Mouse (Mus musculus) heart, embryonic 13.5 days (tissue): Measurements from ENCODE around the gene Ccdc124. TPM values are rescaled to one million over a fixed set of nuclear protein-coding genes. Genes with fewer than 3 reads are reported as not detected.

Experiments
- ATAC-seq: fragments of 200-750 bp; cut with Nextera tagmentation; 2 replicates; pipeline ENCODE4 v1.8.0; 2017; ENCODE audit warnings: moderate TSS enrichment; ENCODE audit not compliant: insufficient number of reproducible peaks, low FRiP score, low TSS enrichment; ENCODE audit errors: extremely low read depth
- H3K27ac ChIP-seq: fragments of 300-500 bp; sonication (generic); replicated peaks from 2 replicates; pipeline ENCODE4 v1.5.1; 2015; ENCODE audit warnings: moderate library complexity, mild to moderate bottlenecking, inconsistent platforms
- H3K27me3 ChIP-seq: fragments of 300-500 bp; sonication (generic); replicated peaks from 2 replicates; pipeline ENCODE4 v1.6.1; 2015; ENCODE audit warnings: mild to moderate bottlenecking, inconsistent platforms
- H3K36me3 ChIP-seq: fragments of 300-500 bp; sonication (generic); 2 replicates; pipeline ENCODE4 v1.6.1; 2015; ENCODE audit warnings: mild to moderate bottlenecking, inconsistent platforms
- H3K4me1 ChIP-seq: fragments of 300-500 bp; sonication (generic); 2 replicates; pipeline ENCODE4 v1.6.1; 2015; ENCODE audit warnings: inconsistent platforms
- H3K4me2 ChIP-seq: fragments of 300-500 bp; sonication (generic); 2 replicates; pipeline ENCODE4 v1.6.1; 2015; ENCODE audit warnings: inconsistent platforms, mild to moderate bottlenecking, moderate library complexity
- H3K4me3 ChIP-seq: fragments of 300-500 bp; sonication (generic); 2 replicates; pipeline ENCODE4 v1.5.1; 2015; ENCODE audit warnings: moderate library complexity, mild to moderate bottlenecking, inconsistent platforms
- H3K9ac ChIP-seq: fragments of 300-500 bp; sonication (generic); 2 replicates; pipeline ENCODE4 v1.6.1; 2015; ENCODE audit warnings: inconsistent platforms, mild to moderate bottlenecking, moderate library complexity
- H3K9me3 ChIP-seq: fragments of 300-500 bp; sonication (generic); 2 replicates; pipeline ENCODE4 v1.6.1; 2016; ENCODE audit warnings: inconsistent platforms
- WGBS: fragments of 180-500 bp; shearing (Covaris S2); methylation state at CpG from one replicate; pipeline ENCODE4 v1.1.7; 2015; ENCODE audit warnings: mixed read lengths; 5-methylcytosine and 5-hydroxymethylcytosine counted together
- polyA plus RNA-seq: library from polyadenylated mRNA; unstranded; fragments of >200 nt; fragmentation: Nextera tagmentation; extraction: Ambion mirVana; gene quantifications from 2 replicates; pipeline ENCODE4 v1.2.1, GENCODE M21; 2015

The Ccdc124 gene
- polyA plus RNA-seq, 1 experiment from 2014 or later = 89.0 TPM

- peak overlapping the region; percentile 94 for H3K4me2 ChIP-seq
- H3K27ac ChIP-seq = no peak overlapping the region; the same call in 1 of the 2 replicates
- ATAC-seq = no peak
Measured at GRCm38 (mm10) chr8:70866566-70866965, 7.2 kb downstream of the Ccdc124 start.

GRCm38 (mm10) chr8:70866001-70866520 lies 7.7 kb downstream of the Ccdc124 start:
- Histone ChIP-seq H3K27ac (peak overlapping the region; percentile 64), H3K36me3 (peaks cover 13% of the 10 kb centered on the region), H3K4me1 (peaks cover 61% of the 10 kb centered on the region), H3K4me2 (peak overlapping the region; percentile 94), H3K9ac (peak overlapping the region; percentile 67), H3K27me3 (peaks cover 34% of the 10 kb centered on the region), H3K4me3 (peak overlapping the region; percentile 70), H3K9me3 (no peaks in the 10 kb centered on the region)
- ATAC-seq = 0 out of 2 replicates have a peak, but pooled peaks have one; percentile 2
- 7% methylated on average over 12 of the region's 12 CpGs for WGBS

More at GRCm38 (mm10) chr8:70866566-70866965, 7.2 kb downstream of the Ccdc124 start:
- Histone ChIP-seq H3K9me3 (no peaks in the 10 kb centered on the region), H3K4me1 (peaks cover 66% of the 10 kb centered on the region), H3K36me3 (peaks cover 13% of the 10 kb centered on the region), H3K4me3 (no peak overlapping the region), H3K9ac (no peak overlapping the region; the same call in 1 of the 2 replicates), H3K27me3 (peaks cover 29% of the 10 kb centered on the region)
- 80% methylated on average over 7 of the region's 7 CpGs for WGBS

- under 1% methylated on average over 46 of the region's 46 CpGs for WGBS
- H3K9me3 ChIP-seq = no peaks in the 10 kb centered on the region
- H3K27me3 ChIP-seq = peaks cover 38% of the 10 kb centered on the region
- peak; percentile 85 for ATAC-seq
- H3K27ac ChIP-seq = peak overlapping the region; percentile 64
- peak overlapping the region; percentile 83 for H3K9ac ChIP-seq
- peak overlapping the region; percentile 94 for H3K4me2 ChIP-seq
- H3K4me3 ChIP-seq = peak overlapping the region; percentile 70
- peaks cover 55% of the 10 kb centered on the region for H3K4me1 ChIP-seq
- H3K36me3 ChIP-seq = peaks cover 13% of the 10 kb centered on the region
Measured at GRCm38 (mm10) chr8:70865350-70866000, 8.3 kb downstream of the Ccdc124 start.

- H3K36me3 ChIP-seq = peaks cover 13% of the 10 kb centered on the region
- WGBS = 3% methylated on average over 24 of the region's 24 CpGs
- peak overlapping the region; percentile 83 for H3K9ac ChIP-seq
- peak overlapping the region; percentile 64 for H3K27ac ChIP-seq
- H3K4me2 ChIP-seq = peak overlapping the region; percentile 94
- peaks cover 54% of the 10 kb centered on the region for H3K4me1 ChIP-seq
- peak overlapping the region; percentile 70 for H3K4me3 ChIP-seq
- no peaks in the 10 kb centered on the region for H3K9me3 ChIP-seq
- H3K27me3 ChIP-seq = peaks cover 38% of the 10 kb centered on the region
- ATAC-seq = no peak
Measured at GRCm38 (mm10) chr8:70864712-70865221, 9.0 kb downstream of the Ccdc124 start.

- Histone ChIP-seq H3K27ac (peak overlapping the region; percentile 64), H3K27me3 (peaks cover 38% of the 10 kb centered on the region), H3K9ac (peak overlapping the region; percentile 83), H3K4me1 (peaks cover 50% of the 10 kb centered on the region), H3K36me3 (peaks cover 13% of the 10 kb centered on the region), H3K4me3 (peak overlapping the region; percentile 70), H3K9me3 (no peaks in the 10 kb centered on the region), H3K4me2 (peak overlapping the region; percentile 94)
- under 1% methylated on average over 46 of the region's 46 CpGs for WGBS
- no peak for ATAC-seq
Measured at GRCm38 (mm10) chr8:70863956-70864711, 9.6 kb downstream of the Ccdc124 start.

- WGBS = 2% methylated on average over 55 of the region's 55 CpGs
- Histone ChIP-seq H3K4me1 (peaks cover 39% of the 10 kb centered on the region), H3K4me3 (peak within 1 kb of the TSS; percentile 70), H3K9me3 (no peaks in the 10 kb centered on the region), H3K27ac (peak within 1 kb of the TSS; percentile 64; the same call in 1 of the 2 replicates), H3K27me3 (peaks cover 42% of the 10 kb centered on the region), H3K4me2 (peak within 1 kb of the TSS; percentile 94), H3K36me3 (peaks cover 6% of the 10 kb centered on the region), H3K9ac (peak within 1 kb of the TSS; percentile 83)
- no peak for ATAC-seq
Measured at GRCm38 (mm10) chr8:70862824-70863641, 10.7 kb downstream of the Ccdc124 start, which contains the start of gene Kcnn1. Kcnn1 (minus strand) TSS chr8:70863258.

- H3K4me1 ChIP-seq = peaks cover 14% of the 10 kb centered on the region
- ATAC-seq = no peak
- H3K27me3 ChIP-seq = peaks cover 62% of the 10 kb centered on the region
- H3K4me3 ChIP-seq = 0 out of 2 replicates have a peak overlapping the region, but pooled peaks have one; percentile 58
- 0 out of 2 replicates have a peak overlapping the region, but pooled peaks have one; percentile 88 for H3K4me2 ChIP-seq
- no peak overlapping the region for H3K27ac ChIP-seq
- H3K9ac ChIP-seq = peak overlapping the region; percentile 77; the same call in 1 of the 2 replicates
- H3K36me3 ChIP-seq = no peaks in the 10 kb centered on the region
- WGBS = 22% methylated on average over 4 of the region's 4 CpGs
- no peaks in the 10 kb centered on the region for H3K9me3 ChIP-seq
Measured at GRCm38 (mm10) chr8:70857516-70857915, 16.2 kb downstream of the Ccdc124 start.

GRCm38 (mm10) chr8:70856541-70857197 lies 17.1 kb downstream of the Ccdc124 start:
- no peaks in the 10 kb centered on the region for H3K9me3 ChIP-seq
- H3K9ac ChIP-seq = peak overlapping the region; percentile 77
- H3K4me2 ChIP-seq = peak overlapping the region; percentile 88

GRCm38 (mm10) chr8:70856028-70856427 lies 17.7 kb downstream of the Ccdc124 start:
- 0 out of 2 replicates have a peak overlapping the region, but pooled peaks have one; percentile 88 for H3K4me2 ChIP-seq
- H3K36me3 ChIP-seq = no peaks in the 10 kb centered on the region
- WGBS = 55% methylated on average over 5 of the region's 5 CpGs
- H3K4me3 ChIP-seq = no peak overlapping the region
- ATAC-seq = no peak
- no peaks in the 10 kb centered on the region for H3K9me3 ChIP-seq
- H3K27me3 ChIP-seq = peaks cover 51% of the 10 kb centered on the region
- no peak overlapping the region for H3K27ac ChIP-seq
- peaks cover 10% of the 10 kb centered on the region for H3K4me1 ChIP-seq
- no peak overlapping the region for H3K9ac ChIP-seq

More at GRCm38 (mm10) chr8:70856541-70857197, 17.1 kb downstream of the Ccdc124 start:
- peaks cover 10% of the 10 kb centered on the region for H3K4me1 ChIP-seq
- WGBS = 6% methylated on average over 32 of the region's 33 CpGs
- peak; percentile 55 for ATAC-seq
- peak overlapping the region; percentile 58 for H3K4me3 ChIP-seq
- peaks cover 57% of the 10 kb centered on the region for H3K27me3 ChIP-seq
- H3K36me3 ChIP-seq = no peaks in the 10 kb centered on the region
- no peak overlapping the region for H3K27ac ChIP-seq

GRCm38 (mm10) chr8:70853863-70854262 lies 19.9 kb downstream of the Ccdc124 start:
- WGBS = 82% methylated on average over 2 of the region's 2 CpGs
- Histone ChIP-seq H3K27ac (no peak overlapping the region), H3K9ac (no peak overlapping the region), H3K4me1 (peaks cover 10% of the 10 kb centered on the region), H3K9me3 (no peaks in the 10 kb centered on the region), H3K36me3 (no peaks in the 10 kb centered on the region), H3K4me3 (no peak overlapping the region), H3K4me2 (no peak overlapping the region), H3K27me3 (peaks cover 65% of the 10 kb centered on the region)
- ATAC-seq = no peak
